Mouse (Mus musculus) heart, postnatal 25 days (tissue): ENCODE measurements around the gene Adh7. TPM values are rescaled to one million over a fixed set of nuclear protein-coding genes. Genes with fewer than 3 reads are reported as not detected.

Source experiments
- DNase-seq: peaks from one replicate; pipeline ENCODE4 v3.0.0; 2022; ENCODE audit warnings: low spot score
- intact Hi-C: fragments of 180-260 bp; cut with DNase I; formaldehyde crosslinking; loops from one replicate; pipeline ENCODE4 v1.15.1; 2025
- total RNA-seq, 2 experiments: library from RNA; stranded (reverse); gene quantifications; 2 replicates each; pipeline ENCODE4 v1.2.3; 2021

The Adh7 gene
- total RNA-seq, 2 experiments from 2014 or later = 0.08 to 0.14 TPM

DNA sequence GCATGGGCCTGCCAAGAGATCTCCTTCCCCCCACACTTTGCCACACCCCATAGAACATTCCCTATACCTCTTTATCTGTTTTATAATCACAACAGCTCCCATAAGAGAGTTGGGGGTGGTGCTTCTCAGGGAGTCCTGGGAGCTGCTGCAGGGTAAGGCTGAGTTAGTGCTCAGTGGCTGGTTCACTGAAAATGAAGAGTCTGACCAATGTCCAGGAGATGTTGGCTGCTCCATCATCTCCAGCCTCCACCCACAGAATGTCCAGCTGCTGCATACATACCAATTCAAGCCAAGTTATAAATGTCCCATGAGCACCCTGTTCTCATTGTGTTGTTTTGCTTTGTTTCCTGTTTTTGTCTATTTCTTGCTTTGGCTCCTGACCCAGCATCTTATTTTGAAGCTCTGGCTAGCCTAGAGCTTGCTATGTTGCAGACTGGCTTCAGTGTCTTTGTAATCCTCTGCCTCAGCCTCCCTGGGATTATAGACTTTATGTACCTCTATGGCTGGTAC lies 29.0 kb downstream of the Adh7 start:
- intact Hi-C loops = no loop called here
- no peak for DNase-seq

DNA sequence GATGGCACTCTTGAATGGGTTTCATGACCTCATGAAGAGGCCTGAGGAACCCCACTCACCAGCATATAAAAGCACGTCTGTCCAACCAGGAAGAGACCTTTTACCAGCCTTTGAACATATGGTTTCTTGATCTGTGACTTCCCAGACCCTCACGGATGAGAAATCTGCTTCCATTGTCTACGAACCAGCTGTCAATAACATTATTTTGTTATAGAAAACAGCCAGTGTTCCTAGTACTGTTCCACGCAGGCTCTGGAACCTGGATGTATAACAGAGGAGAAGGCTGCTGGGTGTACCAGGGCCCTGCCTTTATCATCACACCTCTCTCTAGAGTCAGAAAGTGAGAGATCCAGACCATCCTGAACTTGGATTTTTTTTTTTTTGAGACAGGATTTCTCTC lies 29.7 kb downstream of the Adh7 start:
- no peak for DNase-seq
- intact Hi-C loops = no loop called here

- intact Hi-C loops = loop anchor here (2.0 kb wide), 1 partner anchor 29 kb away; no protein-coding TSS in a partner anchor
- no peak for DNase-seq
These were observed 30.5 kb downstream of the Adh7 start for GRCm38 (mm10) chr3:138248011-138248410.

DNA sequence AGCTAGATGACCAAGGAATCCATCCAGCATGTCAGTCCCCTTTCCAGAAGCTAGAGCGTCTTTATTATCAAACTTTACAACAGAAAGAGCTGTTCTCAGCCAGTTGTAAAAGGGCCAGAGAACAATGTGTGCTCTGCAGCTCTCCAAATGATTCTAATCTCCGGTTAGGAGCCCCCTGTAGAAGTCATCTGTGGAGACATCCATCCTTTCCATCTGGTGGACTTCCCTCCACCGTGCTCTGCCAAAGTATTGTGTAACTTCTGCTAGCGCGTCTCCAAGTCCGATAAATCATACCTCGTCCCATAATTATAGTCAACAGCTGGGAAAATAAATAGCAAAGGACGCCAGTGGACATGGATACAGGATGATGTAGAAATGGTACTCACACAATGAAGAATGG lies 31.2 kb downstream of the Adh7 start:
- intact Hi-C loops = loop anchor here (2.0 kb wide), 1 partner anchor 28 kb away; no protein-coding TSS in a partner anchor
- DNase-seq = peak; percentile 70

- no peak for DNase-seq
- intact Hi-C loops = no loop called here
These were observed 33.6 kb downstream of the Adh7 start for GRCm38 (mm10) chr3:138251156-138251555.

- DNase-seq = no peak
- intact Hi-C loops = no loop called here
These were observed 36.6 kb downstream of the Adh7 start for GRCm38 (mm10) chr3:138254205-138254604.

- DNase-seq = no peak
- intact Hi-C loops = no loop called here
These were observed 37.8 kb downstream of the Adh7 start for GRCm38 (mm10) chr3:138255366-138255765.

DNA sequence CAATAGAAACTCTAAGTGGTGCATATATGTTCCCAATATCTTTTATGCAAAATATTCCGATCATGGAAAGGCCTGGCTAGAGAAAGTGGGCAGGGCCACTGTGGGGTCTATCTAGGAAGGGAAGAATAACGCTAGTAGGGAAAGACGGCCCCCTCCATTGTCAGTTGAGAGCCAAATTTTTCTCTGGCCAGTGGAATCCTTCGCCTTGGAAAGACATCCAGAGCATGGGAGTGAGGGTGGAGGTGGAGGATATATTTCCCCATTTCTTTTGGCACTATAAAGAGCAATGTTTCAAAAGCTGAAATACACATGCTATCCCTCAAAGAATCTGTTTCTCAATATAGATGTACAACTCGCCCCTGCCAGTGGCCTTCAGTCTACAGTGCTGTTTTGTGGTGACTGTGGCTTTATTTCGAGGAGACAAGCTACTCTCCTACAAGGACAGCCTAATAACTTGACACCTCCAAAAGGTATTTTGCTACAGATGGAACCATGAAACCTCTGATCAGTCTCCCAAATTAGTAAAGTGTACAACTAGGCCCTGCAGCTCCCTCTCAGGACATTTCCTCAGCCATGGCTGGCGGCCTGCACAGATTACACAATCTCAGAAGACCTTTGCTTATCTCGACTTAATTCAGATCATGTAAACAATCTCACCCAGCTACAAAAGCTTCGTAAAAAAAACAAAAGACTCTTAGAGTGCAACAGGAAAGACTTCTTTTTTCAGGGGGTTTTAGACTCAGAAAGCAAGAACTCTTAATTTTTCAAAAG lies 38.4 kb downstream of the Adh7 start:
- intact Hi-C loops = no loop called here
- no peak for DNase-seq

GRCm38 (mm10) chr3:138260721-138261669 lies 43.4 kb downstream of the Adh7 start, which contains the start of gene Adh1:
Gene Adh1, plus strand, starts transcription at chr3:138260991.
- intact Hi-C loops = no loop called here
- DNase-seq = no peak

DNA sequence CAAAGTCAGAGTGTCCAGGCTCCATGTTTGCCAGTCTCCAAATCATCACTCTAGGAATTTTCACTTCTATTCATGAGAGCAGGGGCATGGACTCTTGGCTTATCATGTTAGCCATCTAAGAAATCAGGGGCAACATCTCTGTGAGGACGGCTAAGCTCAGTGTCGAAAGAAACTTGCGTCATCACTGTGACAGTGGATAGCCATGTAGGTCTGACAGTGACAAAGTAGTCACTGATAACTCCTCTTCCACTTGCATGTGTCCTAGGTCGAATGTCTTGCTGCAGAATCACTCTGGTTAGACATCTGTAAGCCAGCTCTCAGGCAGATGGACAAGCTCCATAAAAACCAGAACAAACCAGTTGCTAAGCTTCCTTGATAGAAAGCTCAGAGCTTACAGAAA lies 45.0 kb downstream of the Adh7 start:
- no peak for DNase-seq
- intact Hi-C loops = no loop called here

GRCm38 (mm10) chr3:138263154-138263930 lies 45.8 kb downstream of the Adh7 start:
- intact Hi-C loops = no loop called here
- DNase-seq = no peak

- no peak for DNase-seq
- intact Hi-C loops = no loop called here
These were observed 47.1 kb downstream of the Adh7 start for GRCm38 (mm10) chr3:138264648-138265047.

DNA sequence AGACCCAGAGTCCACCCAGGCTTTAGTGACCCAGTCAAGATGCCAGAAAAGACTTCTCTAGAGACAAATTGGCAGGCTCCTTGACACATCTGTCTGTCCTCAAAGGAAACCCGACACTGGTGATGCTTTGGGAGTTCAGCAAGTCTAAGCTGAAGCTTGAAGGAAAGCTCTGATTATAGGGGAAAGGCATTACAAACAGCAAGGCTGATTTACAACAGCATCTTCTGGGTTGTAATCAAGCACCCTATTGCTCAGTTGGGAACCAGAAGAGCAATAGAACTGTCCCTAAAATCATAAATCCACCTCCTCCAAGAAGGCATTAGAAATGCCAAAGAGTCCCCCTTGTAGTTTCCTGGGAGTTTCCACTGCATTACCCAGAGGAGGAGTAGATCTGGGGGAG lies 52.9 kb downstream of the Adh7 start:
- intact Hi-C loops = no loop called here
- DNase-seq = no peak

DNA sequence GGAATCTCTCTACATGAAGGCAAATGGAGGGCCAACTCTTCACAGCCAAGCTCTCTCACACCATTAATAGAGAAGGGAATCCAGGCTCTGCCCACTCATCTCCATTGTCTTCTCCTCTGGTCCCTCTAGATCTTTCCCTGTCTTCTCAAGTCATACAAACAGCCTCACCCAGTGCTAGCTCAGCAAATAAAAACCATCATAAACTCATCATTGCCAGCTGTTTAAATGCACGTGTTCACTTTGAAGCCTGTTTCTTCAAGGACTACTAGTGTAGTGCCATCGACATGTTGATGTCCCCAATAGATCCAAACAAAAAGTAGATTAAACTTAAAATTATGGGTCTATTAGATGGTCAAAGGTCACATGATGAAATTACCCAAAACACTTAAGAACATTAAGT lies 53.7 kb downstream of the Adh7 start:
- intact Hi-C loops = no loop called here

GRCm38 (mm10) chr3:138273080-138273479 lies 55.5 kb downstream of the Adh7 start:
- intact Hi-C loops = no loop called here
- no peak for DNase-seq

More for the DNA sequence above, 53.7 kb downstream of the Adh7 start:
- no peak for DNase-seq

DNA sequence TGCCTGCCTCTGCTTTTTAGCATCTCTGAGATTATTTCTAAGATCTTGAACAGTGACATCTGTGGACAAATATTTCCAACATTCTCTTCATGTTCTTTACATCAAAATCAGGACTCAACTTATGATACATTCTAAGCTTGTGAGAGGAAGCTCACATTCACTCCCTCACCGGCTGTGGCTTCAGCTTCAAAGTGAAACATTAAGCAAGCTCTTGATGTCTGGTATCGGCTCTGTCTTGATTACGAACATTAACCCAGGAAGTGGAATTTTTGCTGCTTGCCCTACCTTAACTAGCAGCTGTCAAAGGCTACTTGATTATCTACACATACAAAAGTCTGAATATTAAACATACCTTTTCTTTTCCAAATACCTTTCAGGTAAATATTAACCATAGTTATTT lies 57.5 kb downstream of the Adh7 start:
- DNase-seq = no peak
- intact Hi-C loops = no loop called here

GRCm38 (mm10) chr3:138282556-138282955 lies 65.0 kb downstream of the Adh7 start:
- intact Hi-C loops = no loop called here
- DNase-seq = no peak
